In the genomic region with DNA sequence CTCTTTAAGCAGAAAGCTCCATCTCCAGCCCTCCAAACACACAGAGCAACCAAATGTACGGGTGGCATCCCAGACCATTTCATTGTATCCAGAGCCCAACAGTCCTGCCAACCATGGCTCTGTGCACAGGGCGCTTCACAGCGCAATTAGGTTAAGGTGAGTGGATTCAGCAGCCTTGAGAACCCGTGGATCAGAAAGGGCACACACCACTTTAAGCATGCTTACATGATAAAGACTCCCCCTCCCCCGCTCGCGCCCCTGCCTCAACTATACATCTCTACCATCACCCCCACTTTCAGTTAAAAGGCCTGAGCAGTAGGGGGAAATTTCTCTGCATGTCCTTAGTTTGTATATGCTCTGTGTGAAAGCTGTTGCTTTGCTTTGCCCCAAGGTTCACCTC, we compare ENCODE assay signal across 27 mouse cellular contexts.
"Had no signal": no experiment of that assay in that cellular context is flagged by ENCODE, and none has a peak within 500 bp of the region (broad histone marks: within the 10 kb centered on the region; RNA-seq: fewer than 3 reads in every experiment).

No protein-coding gene starts in this region.

- H3K4me1 ChIP-seq: heart, embryonic 12.5 days; liver, embryonic 13.5 days; liver, embryonic 15.5 days had no signal

- H3K4me3 ChIP-seq: gastrocnemius, adult 2 months; heart, adult 2 months; heart, embryonic 12.5 days; hindbrain, embryonic 10.5 days; hindbrain, embryonic 12.5 days; intestine, embryonic 15.5 days; kidney, embryonic 15.5 days; limb, embryonic 12.5 days; liver, embryonic 13.5 days; liver, embryonic 15.5 days had no signal

- H3K27me3 ChIP-seq: hindbrain, embryonic 12.5 days; intestine, embryonic 15.5 days; kidney, embryonic 15.5 days; limb, embryonic 12.5 days; liver, embryonic 13.5 days; liver, embryonic 15.5 days had no signal

- DNase-seq: gastrocnemius, adult 2 months; gastrocnemius, postnatal 10 days; gastrocnemius, postnatal 25 days; heart, postnatal 10 days; heart, postnatal 4 days; kidney, adult 2 months; kidney, adult 9 months; kidney, postnatal 14 days; kidney, postnatal 36 days; layer of hippocampus, adult 9-11 months; layer of hippocampus, postnatal 36 days; left cerebral cortex, postnatal 4 days; liver, embryonic 13.5 days; liver, postnatal 0 days had no signal

- H3K4me2 ChIP-seq: heart, embryonic 12.5 days; hindbrain, embryonic 12.5 days; hindbrain, embryonic 14.5 days; intestine, embryonic 15.5 days; kidney, embryonic 15.5 days; limb, embryonic 12.5 days; liver, embryonic 13.5 days; liver, embryonic 15.5 days had no signal

- H3K9ac ChIP-seq: heart, embryonic 12.5 days; hindbrain, embryonic 12.5 days; hindbrain, embryonic 14.5 days; intestine, embryonic 15.5 days; kidney, embryonic 15.5 days; limb, embryonic 12.5 days; liver, embryonic 13.5 days; liver, embryonic 15.5 days; liver, postnatal 0 days had no signal

- H3K27ac ChIP-seq: gastrocnemius, adult 2 months; heart, adult 2 months; hindbrain, embryonic 10.5 days; hindbrain, embryonic 12.5 days; hindbrain, embryonic 14.5 days; intestine, embryonic 15.5 days; kidney, embryonic 15.5 days; kidney, postnatal 0 days; limb, embryonic 12.5 days; liver, embryonic 13.5 days; liver, embryonic 15.5 days had no signal

- H3K36me3 ChIP-seq: heart, embryonic 12.5 days; hindbrain, embryonic 10.5 days; hindbrain, embryonic 12.5 days; intestine, embryonic 15.5 days; kidney, embryonic 15.5 days; limb, embryonic 12.5 days; liver, embryonic 13.5 days; liver, embryonic 15.5 days had no signal

- H3K9me3 ChIP-seq: heart, embryonic 12.5 days; hindbrain, embryonic 10.5 days; hindbrain, embryonic 12.5 days; intestine, embryonic 15.5 days; kidney, embryonic 15.5 days; limb, embryonic 12.5 days; liver, embryonic 13.5 days; liver, embryonic 15.5 days had no signal

- ATAC-seq: hindbrain, embryonic 16.5 days; inflammation-experienced regulatory T-cells, adult 6 months; intestine, embryonic 15.5 days; intestine, postnatal 0 days; liver, postnatal 0 days had no signal
